Mouse (Mus musculus): ENCODE measurements around the gene Padi1. TPM values are rescaled to one million over a fixed set of nuclear protein-coding genes. Genes with fewer than 3 reads are reported as not detected.

The Padi1 gene
- total and polyA plus RNA-seq, 3 experiments: 0.03 to 0.16 TPM; not detected in 1

DNA sequence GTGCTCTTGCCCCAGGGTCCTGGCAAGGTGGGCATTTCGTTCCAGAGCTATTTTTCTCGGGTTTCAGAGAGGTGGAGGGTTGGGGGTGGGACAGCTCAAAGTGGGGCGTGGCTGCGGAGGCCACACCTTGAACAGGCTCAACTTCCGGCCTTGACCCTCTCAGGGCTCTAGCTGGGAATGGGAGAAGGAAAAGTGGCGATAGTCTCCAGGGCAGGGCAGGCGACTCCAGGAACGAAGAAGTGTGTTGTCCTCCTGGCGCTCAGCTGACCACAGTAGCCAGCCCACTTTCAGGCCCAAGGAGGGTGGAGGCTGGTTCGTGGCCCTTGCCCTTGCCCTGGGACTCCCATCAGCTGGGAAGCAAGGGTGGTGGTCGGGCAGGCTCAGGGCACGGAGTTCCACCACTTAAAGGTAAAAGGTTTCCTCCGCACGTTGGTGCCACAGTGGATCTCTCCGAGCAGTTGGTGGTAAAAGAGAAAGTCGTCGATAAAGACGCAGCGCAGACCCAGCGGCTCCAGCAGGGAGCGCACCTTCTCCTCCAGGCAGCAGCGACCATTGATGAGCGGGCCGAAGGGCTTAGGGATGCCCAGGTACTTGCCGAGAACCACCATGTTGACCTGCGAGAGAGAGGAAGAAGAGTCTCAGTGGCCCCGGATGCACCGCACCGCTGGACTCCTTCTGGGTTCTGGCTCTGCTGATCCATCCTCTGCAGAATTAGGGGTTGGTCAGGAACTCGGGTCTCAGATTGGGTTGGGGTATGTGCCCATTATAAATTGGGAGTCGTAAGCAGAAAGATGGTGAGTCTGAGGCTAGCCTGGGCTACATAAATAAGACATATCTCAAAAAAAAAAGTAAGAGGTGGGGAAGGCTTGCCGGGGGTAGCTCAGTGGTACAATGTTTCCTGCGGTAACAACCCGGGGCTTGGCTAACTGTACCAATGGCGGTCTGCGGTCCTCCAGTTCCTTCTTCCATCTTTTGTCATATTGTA lies 31.0 kb downstream of the Padi1 start:
- Histone ChIP-seq H3K4me3 (ENCODE audit: low read depth, low read length) (no peak overlapping the region), H3K4me1 (ENCODE audit: insufficient read depth, low read depth, low read length) (peaks cover 40% of the 10 kb centered on the region), H3K27me3 (ENCODE audit: insufficient read depth, low read length) (peaks cover 3% of the 10 kb centered on the region; the same call in 1 of the 2 replicates), H3K36me3 (replicated peaks) (no peaks in the 10 kb centered on the region), H3K9me3 (replicated peaks) (no peaks in the 10 kb centered on the region)
- no peak for ATAC-seq (ENCODE audit: extremely low read depth, insufficient number of reproducible peaks, low FRiP score, poor library complexity, severe bottlenecking)
- DNase-seq (ENCODE audit: low spot score): no peak
- TF ChIP-seq GATA1 (IDR thresholded peaks at IDR 0.05; ENCODE audit: borderline replicate concordance, low read length): no peak
- no peak for TF ChIP-seq POLR2AphosphoS5 (IDR thresholded peaks at IDR 0.05; ENCODE audit: insufficient replicate concordance, low read depth, low read length)
- TF ChIP-seq CTCF (IDR thresholded peaks at IDR 0.05; ENCODE audit: low read depth, low read length): no peak
- no peak for TF ChIP-seq TAL1 (conservative IDR thresholded peaks at IDR 0.05; ENCODE audit: low read depth, low read length)
- no peak for TF ChIP-seq GATA2 (IDR thresholded peaks at IDR 0.05; ENCODE audit: borderline replicate concordance, low read depth, low read length)

DNA sequence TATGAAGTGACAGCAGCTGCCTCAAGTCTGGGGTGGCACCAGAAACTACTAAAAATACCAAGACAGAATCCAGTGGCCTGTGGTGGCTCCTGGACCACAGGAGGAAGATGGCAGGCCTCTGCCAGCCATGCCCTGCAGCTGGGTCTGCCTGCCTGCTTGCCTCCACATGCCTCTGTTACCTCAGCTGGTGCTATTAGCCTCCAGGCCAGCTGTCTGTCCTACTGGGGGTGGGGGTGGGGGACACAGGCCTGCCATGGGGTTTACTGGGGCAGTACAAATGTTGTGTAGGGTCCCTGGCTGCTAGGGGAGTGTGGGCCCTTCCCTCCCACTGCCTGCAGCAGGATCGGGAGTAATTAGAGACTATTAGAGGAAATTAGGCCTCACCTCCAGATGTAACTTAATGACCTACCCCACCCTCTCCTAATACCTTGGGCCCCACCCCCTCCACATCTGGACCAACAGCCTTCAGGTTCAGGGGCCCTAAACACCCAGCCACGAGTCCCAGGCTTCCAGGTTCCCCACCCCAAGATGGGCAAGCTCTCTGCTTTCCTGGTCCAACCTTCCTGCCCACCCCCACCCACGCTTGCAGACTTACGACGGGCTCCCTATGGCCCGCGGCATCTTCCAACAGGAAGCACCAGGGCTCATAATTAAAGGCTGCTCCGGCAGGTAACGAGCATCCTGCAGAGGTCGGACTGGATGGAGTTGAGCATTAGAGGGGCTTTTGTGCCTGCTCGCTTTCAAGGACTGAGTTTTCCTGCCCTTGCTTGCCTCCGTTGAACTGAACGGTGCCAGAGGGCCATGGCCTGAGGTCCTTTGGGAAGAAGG lies 32.0 kb downstream of the Padi1 start:
- no peak for TF ChIP-seq TAL1 (conservative IDR thresholded peaks at IDR 0.05; ENCODE audit: low read depth, low read length)
- TF ChIP-seq GATA2 (IDR thresholded peaks at IDR 0.05; ENCODE audit: borderline replicate concordance, low read depth, low read length): no peak
- no peak for TF ChIP-seq GATA1 (IDR thresholded peaks at IDR 0.05; ENCODE audit: borderline replicate concordance, low read length)
- no peak for TF ChIP-seq CTCF (IDR thresholded peaks at IDR 0.05; ENCODE audit: low read depth, low read length)
- no peak for TF ChIP-seq POLR2AphosphoS5 (IDR thresholded peaks at IDR 0.05; ENCODE audit: insufficient replicate concordance, low read depth, low read length)
- Histone ChIP-seq H3K4me3 (ENCODE audit: low read depth, low read length) (no peak overlapping the region), H3K9me3 (replicated peaks) (no peaks in the 10 kb centered on the region), H3K27me3 (ENCODE audit: insufficient read depth, low read length) (peaks cover 7% of the 10 kb centered on the region; the same call in 1 of the 2 replicates), H3K4me1 (ENCODE audit: insufficient read depth, low read depth, low read length) (peaks cover 40% of the 10 kb centered on the region), H3K36me3 (replicated peaks) (no peaks in the 10 kb centered on the region)
- DNase-seq (ENCODE audit: low spot score): no peak
- ATAC-seq (ENCODE audit: extremely low read depth, insufficient number of reproducible peaks, low FRiP score, poor library complexity, severe bottlenecking): no peak

DNA sequence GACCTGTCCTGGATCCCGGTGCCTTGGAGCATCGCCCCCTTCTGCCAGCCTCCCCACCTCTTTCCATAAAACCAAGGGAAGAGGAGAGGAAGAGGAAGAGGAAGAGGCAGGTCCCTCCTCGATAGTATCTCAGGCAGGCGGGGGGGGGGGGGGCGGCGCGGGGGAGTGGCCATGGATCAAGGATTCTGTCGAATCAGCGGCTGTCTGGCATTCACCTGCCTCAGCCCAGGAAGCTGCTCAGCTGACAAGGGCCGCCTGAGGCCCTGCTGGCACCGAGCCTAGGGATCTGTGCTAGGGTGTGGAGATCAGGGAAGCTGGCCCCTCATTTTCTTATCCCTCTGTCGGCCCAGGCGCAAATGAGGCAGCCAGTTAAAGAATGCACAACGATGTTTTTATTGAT lies 33.0 kb downstream of the Padi1 start:
- no peak overlapping the region for H3K4me3 ChIP-seq (ENCODE audit: low read depth, low read length)
- ATAC-seq (ENCODE audit: extremely low read depth, insufficient number of reproducible peaks, low FRiP score, poor library complexity, severe bottlenecking): no peak
- peaks cover 40% of the 10 kb centered on the region for H3K4me1 ChIP-seq (ENCODE audit: insufficient read depth, low read depth, low read length)
- H3K36me3 ChIP-seq (replicated peaks): no peaks in the 10 kb centered on the region
- no peak for DNase-seq (ENCODE audit: low spot score)
- TF ChIP-seq TAL1 (conservative IDR thresholded peaks at IDR 0.05; ENCODE audit: low read depth, low read length) (no peak), GATA2 (IDR thresholded peaks at IDR 0.05; ENCODE audit: borderline replicate concordance, low read depth, low read length) (no peak), GATA1 (IDR thresholded peaks at IDR 0.05; ENCODE audit: borderline replicate concordance, low read length) (no peak), CTCF (IDR thresholded peaks at IDR 0.05; ENCODE audit: low read depth, low read length) (no peak)
- peaks cover 10% of the 10 kb centered on the region; the same call in 1 of the 2 replicates for H3K27me3 ChIP-seq (ENCODE audit: insufficient read depth, low read length)
- no peaks in the 10 kb centered on the region for H3K9me3 ChIP-seq (replicated peaks)

DNA sequence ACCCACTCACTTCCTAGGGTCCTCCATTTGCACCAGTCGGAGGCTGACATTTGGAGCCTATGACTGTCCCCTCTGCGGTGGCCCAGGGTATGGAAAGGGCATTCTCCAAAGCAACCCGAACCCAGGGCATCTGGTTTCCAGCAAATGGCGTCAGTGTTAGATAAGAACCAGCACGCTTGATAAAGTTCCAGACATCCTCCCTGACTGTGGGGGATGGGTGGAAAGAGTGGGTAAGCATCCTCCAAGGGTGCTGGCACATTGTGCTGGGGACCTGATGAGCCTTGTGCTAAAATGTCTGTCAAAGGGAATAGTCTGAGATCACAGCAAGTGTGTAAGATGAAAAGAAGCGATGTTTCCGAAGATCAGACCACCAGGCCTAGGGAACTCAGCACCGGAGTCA lies 33.4 kb downstream of the Padi1 start:
- Histone ChIP-seq H3K9me3 (replicated peaks) (no peaks in the 10 kb centered on the region), H3K4me3 (ENCODE audit: low read depth, low read length) (no peak overlapping the region), H3K4me1 (ENCODE audit: insufficient read depth, low read depth, low read length) (peaks cover 40% of the 10 kb centered on the region), H3K27me3 (ENCODE audit: insufficient read depth, low read length) (peaks cover 10% of the 10 kb centered on the region; the same call in 1 of the 2 replicates), H3K36me3 (replicated peaks) (no peaks in the 10 kb centered on the region)
- TF ChIP-seq CTCF (IDR thresholded peaks at IDR 0.05; ENCODE audit: low read depth, low read length) (no peak), POLR2AphosphoS5 (IDR thresholded peaks at IDR 0.05; ENCODE audit: insufficient replicate concordance, low read depth, low read length) (no peak), GATA1 (IDR thresholded peaks at IDR 0.05; ENCODE audit: borderline replicate concordance, low read length) (no peak), TAL1 (conservative IDR thresholded peaks at IDR 0.05; ENCODE audit: low read depth, low read length) (no peak), GATA2 (IDR thresholded peaks at IDR 0.05; ENCODE audit: borderline replicate concordance, low read depth, low read length) (no peak)
- DNase-seq (ENCODE audit: low spot score) (no peak), ATAC-seq (ENCODE audit: extremely low read depth, insufficient number of reproducible peaks, low FRiP score, poor library complexity, severe bottlenecking) (no peak)

DNA sequence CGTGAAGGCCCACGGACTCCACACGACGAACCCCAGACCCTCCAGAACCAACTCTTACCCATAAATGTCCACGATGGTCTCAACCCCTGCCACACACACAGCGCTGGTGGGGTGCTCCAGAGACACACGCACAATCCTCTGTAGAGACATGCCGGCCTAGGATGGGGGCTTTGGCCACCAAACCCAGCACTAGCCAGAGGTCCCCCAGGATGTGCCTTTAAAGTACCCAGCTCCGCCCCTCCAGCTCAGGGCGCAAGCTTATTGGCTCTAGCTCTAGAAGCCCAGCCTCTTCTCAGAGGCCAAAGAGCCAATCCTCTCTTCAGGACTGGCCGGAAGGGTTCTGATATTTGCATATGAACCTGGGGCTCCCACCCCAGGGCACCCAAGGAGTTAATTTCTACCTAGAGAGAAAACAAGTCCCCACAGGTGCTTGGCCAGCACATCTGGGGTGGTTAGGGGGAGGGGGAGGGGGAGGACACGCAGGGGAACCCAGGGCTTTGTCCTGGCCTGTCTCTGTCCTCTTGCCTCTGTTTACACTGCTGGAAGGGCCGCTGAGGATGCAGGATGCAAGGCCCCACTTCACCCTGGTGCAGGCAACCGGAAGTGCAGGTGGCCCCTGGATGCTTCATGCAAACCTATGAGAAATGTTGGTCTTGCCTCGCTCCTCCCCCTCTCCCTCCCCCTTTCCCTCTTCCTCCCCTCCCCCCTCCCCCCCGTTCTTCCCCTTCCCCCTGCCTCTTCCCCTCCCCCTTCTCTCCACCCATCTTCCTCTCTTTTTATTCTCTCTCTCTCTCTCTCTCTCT lies 34.9 kb downstream of the Padi1 start, which contains the start of gene Padi3:
Gene Padi3, minus strand, starts transcription at position 191 of the 803 bp plus-strand sequence.
- peaks cover 25% of the 10 kb centered on the region for H3K4me1 ChIP-seq (ENCODE audit: insufficient read depth, low read depth, low read length)
- no peaks in the 10 kb centered on the region for H3K9me3 ChIP-seq (replicated peaks)
- peaks cover 15% of the 10 kb centered on the region; the same call in 1 of the 2 replicates for H3K27me3 ChIP-seq (ENCODE audit: insufficient read depth, low read length)

More for the DNA sequence above, 34.9 kb downstream of the Padi1 start, which contains the start of gene Padi3:
- no peak for TF ChIP-seq TAL1 (conservative IDR thresholded peaks at IDR 0.05; ENCODE audit: low read depth, low read length)
- TF ChIP-seq CTCF (IDR thresholded peaks at IDR 0.05; ENCODE audit: low read depth, low read length): no peak
- TF ChIP-seq POLR2AphosphoS5 (IDR thresholded peaks at IDR 0.05; ENCODE audit: insufficient replicate concordance, low read depth, low read length): no peak
- TF ChIP-seq GATA2 (IDR thresholded peaks at IDR 0.05; ENCODE audit: borderline replicate concordance, low read depth, low read length): no peak
- TF ChIP-seq GATA1 (IDR thresholded peaks at IDR 0.05; ENCODE audit: borderline replicate concordance, low read length): no peak
- no peak for DNase-seq (ENCODE audit: low spot score)
- H3K36me3 ChIP-seq (replicated peaks): no peaks in the 10 kb centered on the region
- ATAC-seq (ENCODE audit: extremely low read depth, insufficient number of reproducible peaks, low FRiP score, poor library complexity, severe bottlenecking): 0 out of 2 replicates have a peak, but pooled peaks have one; percentile 16
- H3K4me3 ChIP-seq (ENCODE audit: low read depth, low read length): no peak within 1 kb of the TSS

All from G1E (cell line).